Mouse (Mus musculus) bone marrow macrophage, adult 2 months (primary cell): ENCODE results near the gene Lce1b. TPM values are rescaled to one million over a fixed set of nuclear protein-coding genes. Genes with fewer than 3 reads are reported as not detected.
"Not testable (repeated sequence)": the region's sequence is repeated elsewhere in the genome, so short reads cannot be mapped to it uniquely, and the experiment has no call there.

Experiments
- H3K27ac ChIP-seq: 2 replicates; pipeline ENCODE4 v1.5.1; 2012; ENCODE audit warnings: low read depth, low read length; ENCODE audit not compliant: insufficient read depth
- H3K4me1 ChIP-seq: 2 replicates; pipeline ENCODE4 v1.6.1; 2012; ENCODE audit warnings: low read length; ENCODE audit not compliant: control insufficient read depth, insufficient read depth
- H3K4me3 ChIP-seq: 2 replicates; pipeline ENCODE4 v1.5.1; 2012; ENCODE audit warnings: mild to moderate bottlenecking, low read length, moderate library complexity; ENCODE audit not compliant: insufficient read depth
- CTCF ChIP-seq: IDR thresholded peaks from 2 replicates; pipeline ENCODE4 v1.5.1; 2012; ENCODE audit warnings: low read depth, mild to moderate bottlenecking, low read length, moderate library complexity
- POLR2A ChIP-seq: IDR thresholded peaks from 2 replicates; pipeline ENCODE4 v1.6.1; 2012; ENCODE audit warnings: mild to moderate bottlenecking, low read depth, low read length, borderline replicate concordance
- polyA plus RNA-seq: library from polyadenylated mRNA; stranded (reverse); fragments of >200 nt; gene quantifications from 2 replicates; pipeline ENCODE4 v1.2.4, GENCODE M21; 2012; ENCODE audit not compliant: missing spikeins, insufficient read depth, insufficient read length

Lce1b gene
- polyA plus RNA-seq: not detected in 2 replicates

- no peak within 1 kb of the TSS for H3K4me3 ChIP-seq
- H3K4me1 ChIP-seq: no peaks in the 10 kb centered on the region
- H3K27ac ChIP-seq: no peak within 1 kb of the TSS
- TF ChIP-seq CTCF: no peak
- TF ChIP-seq POLR2A: no peak
Measured at GRCm38 (mm10) chr3:92656826-92657225, at the start of gene Lce1b. Gene Lce1b (minus strand): TSS chr3:92656926.

DNA sequence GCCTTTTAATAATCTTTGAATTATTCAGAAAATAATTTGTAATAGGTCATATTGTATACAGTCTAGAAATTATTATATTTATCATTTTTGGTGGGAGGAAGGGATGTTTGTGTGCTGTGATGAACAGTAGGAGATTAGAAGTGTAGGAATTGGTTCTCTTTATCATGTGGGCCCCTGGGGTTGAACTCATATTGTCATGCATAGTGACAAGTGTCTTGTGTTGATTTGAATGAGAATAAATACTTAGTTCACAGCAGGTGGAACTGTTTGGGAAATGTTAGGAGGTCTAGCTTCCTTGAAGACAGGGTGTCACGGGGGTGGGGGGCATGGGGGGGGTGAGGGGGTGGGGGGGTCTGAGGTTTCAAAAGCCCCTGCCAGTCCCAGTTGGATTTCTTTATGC is 37.9 kb upstream of the Lce1b start:
- Histone ChIP-seq H3K4me3 (no peak overlapping the region), H3K4me1 (no peaks in the 10 kb centered on the region), H3K27ac (no peak overlapping the region)
- TF ChIP-seq CTCF (no peak), POLR2A (no peak)

GRCm38 (mm10) chr3:92691688-92692087 is 35.0 kb upstream of the Lce1b start:
- TF ChIP-seq POLR2A: no peak
- Histone ChIP-seq H3K4me1 (no peaks in the 10 kb centered on the region), H3K4me3 (no peak overlapping the region), H3K27ac (no peak overlapping the region)

DNA sequence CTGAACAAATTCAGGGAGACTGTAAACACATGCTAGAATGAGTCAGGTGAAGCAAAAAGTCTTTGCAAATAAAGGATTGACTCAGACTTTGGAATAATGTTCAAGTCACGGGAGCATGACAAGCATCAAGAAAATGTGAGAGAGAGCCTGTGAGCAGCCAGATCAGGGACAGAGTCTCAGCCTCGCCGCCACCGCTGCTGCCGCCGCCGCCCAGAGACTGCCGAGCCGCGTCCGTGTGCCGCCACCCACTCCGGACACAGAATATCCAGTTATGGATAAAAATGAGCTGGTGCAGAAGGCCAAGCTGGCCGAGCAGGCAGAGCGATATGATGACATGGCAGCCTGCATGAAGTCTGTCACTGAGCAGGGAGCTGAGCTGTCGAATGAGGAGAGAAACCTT is 32.4 kb upstream of the Lce1b start:
- not testable (repeated sequence) for H3K4me1 ChIP-seq, H3K4me3 ChIP-seq, H3K27ac ChIP-seq

- TF ChIP-seq POLR2A (no peak), CTCF (no peak)
- Histone ChIP-seq H3K4me3 (no peak within 1 kb of the TSS), H3K4me1 (no peaks in the 10 kb centered on the region), H3K27ac (no peak within 1 kb of the TSS)
Measured at GRCm38 (mm10) chr3:92687110-92687509, 30.4 kb upstream of the Lce1b start, which contains the start of gene Lce1d. Gene Lce1d (minus strand): TSS chr3:92687210.

DNA sequence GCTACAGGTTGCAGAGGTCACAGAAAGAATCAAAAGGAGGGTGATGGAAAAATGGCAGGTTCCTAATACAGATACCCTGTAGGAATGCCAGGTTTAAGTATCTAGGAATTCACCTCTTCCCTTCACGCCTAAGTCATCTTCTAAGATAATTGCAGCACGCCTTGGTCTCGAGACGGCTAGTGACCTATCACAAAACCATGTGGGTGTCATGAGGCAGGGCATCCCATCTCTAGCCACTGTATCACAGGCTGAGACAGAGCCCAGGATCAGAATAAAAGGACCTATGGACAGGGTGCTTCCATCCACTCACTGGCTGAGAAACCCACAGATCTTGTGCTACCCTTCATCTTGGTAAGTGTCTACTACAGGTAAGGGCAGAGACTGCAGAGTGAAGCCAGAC is 22.2 kb upstream of the Lce1b start, which contains the start of gene Lce1c:
TSS of gene Lce1c (plus strand) at position 301 of the 400 bp plus-strand sequence.
- TF ChIP-seq CTCF: no peak
- TF ChIP-seq POLR2A: no peak
- no peak within 1 kb of the TSS for H3K4me3 ChIP-seq

GRCm38 (mm10) chr3:92670215-92670614 is 13.5 kb upstream of the Lce1b start, which contains the start of gene Lce1a2:
Gene Lce1a2 (minus strand): TSS chr3:92670315.
- Histone ChIP-seq H3K4me1 (no peaks in the 10 kb centered on the region), H3K27ac (no peak within 1 kb of the TSS), H3K4me3 (no peak within 1 kb of the TSS)
- TF ChIP-seq POLR2A (no peak), CTCF (no peak)

More for the DNA sequence above, 22.2 kb upstream of the Lce1b start, which contains the start of gene Lce1c:
- no peaks in the 10 kb centered on the region for H3K4me1 ChIP-seq
- no peak within 1 kb of the TSS for H3K27ac ChIP-seq

GRCm38 (mm10) chr3:92648207-92648606 is 8.5 kb downstream of the Lce1b start, which contains the start of gene Lce1a1:
Gene Lce1a1 (minus strand): TSS chr3:92648307.
- Histone ChIP-seq H3K4me3 (no peak within 1 kb of the TSS), H3K4me1 (no peaks in the 10 kb centered on the region), H3K27ac (no peak within 1 kb of the TSS)
- TF ChIP-seq CTCF (no peak), POLR2A (no peak)

GRCm38 (mm10) chr3:92639854-92640253 is 16.9 kb downstream of the Lce1b start:
- no peaks in the 10 kb centered on the region for H3K4me1 ChIP-seq
- TF ChIP-seq POLR2A: no peak
- TF ChIP-seq CTCF: no peak
- no peak overlapping the region for H3K4me3 ChIP-seq
- H3K27ac ChIP-seq: no peak overlapping the region

- no peak overlapping the region for H3K4me3 ChIP-seq
- TF ChIP-seq CTCF (no peak), POLR2A (no peak)
- no peaks in the 10 kb centered on the region for H3K4me1 ChIP-seq
- H3K27ac ChIP-seq: no peak overlapping the region
Measured at GRCm38 (mm10) chr3:92638653-92638991, 18.1 kb downstream of the Lce1b start.
